Mouse (Mus musculus): ENCODE data around the gene Gm21874. TPM values are rescaled to one million over a fixed set of nuclear protein-coding genes. Genes with fewer than 3 reads are reported as not detected.
"Not testable (repeated sequence)": the region's sequence is repeated elsewhere in the genome, so short reads cannot be mapped to it uniquely, and the experiment has no call there.

The Gm21874 gene
- not detected for total RNA-seq (2022)

DNA sequence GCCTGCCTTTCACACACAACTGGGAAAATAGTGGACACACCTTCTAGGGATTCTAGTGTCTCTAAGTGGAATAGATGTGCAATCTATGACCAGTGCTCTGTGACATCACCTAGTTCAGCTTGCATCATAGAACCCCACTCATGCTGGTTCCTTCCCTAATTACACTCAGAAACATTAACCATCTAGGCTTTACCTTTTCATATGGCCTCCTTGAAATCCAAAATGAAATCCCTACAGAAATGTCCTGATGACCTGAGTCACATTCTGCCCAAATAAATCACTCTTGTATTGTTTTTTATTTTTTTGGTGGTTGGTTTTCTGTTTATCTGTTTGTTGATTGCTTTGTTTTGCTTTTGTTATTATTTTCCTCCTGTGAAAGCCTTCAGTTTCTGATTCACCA is at the start of gene Gm21874:
Gene Gm21874, minus strand, starts transcription at position 101 of the 400 bp plus-strand sequence.
- not testable (repeated sequence) for DNase-seq

Other genes starting within 250 kb of the Gm21874 start
- not detected for gene Gm21721, start 214.0 kb downstream of the Gm21874 start, total RNA-seq (2022)
- gene Gm21812, start 69.0 kb downstream of the Gm21874 start, total RNA-seq (2022) = not detected